Mouse (Mus musculus): ENCODE results near the gene Pqlc2. TPM values are rescaled to one million over a fixed set of nuclear protein-coding genes. Genes with fewer than 3 reads are reported as not detected.

Pqlc2 gene
- polyA plus RNA-seq, 1 experiment from 2014 or later: 16.9 TPM

- ATAC-seq (ENCODE audit: low FRiP score, low read depth): no peak
- no peak overlapping the region for H3K4me2 ChIP-seq (replicated peaks)
- H3K9me3 ChIP-seq: no peaks in the 10 kb centered on the region
- H3K27ac ChIP-seq: 0 out of 2 replicates have a peak overlapping the region, but pooled peaks have one; percentile 52
- H3K9ac ChIP-seq: no peak overlapping the region
- 90% methylated on average over 7 of the region's 7 CpGs for WGBS
- peaks cover 36% of the 10 kb centered on the region for H3K36me3 ChIP-seq
- H3K4me3 ChIP-seq: no peak overlapping the region
- peaks cover 65% of the 10 kb centered on the region for H3K4me1 ChIP-seq
- 0 out of 2 replicates have a peak, but pooled peaks cover 2% of the 10 kb centered on the region for H3K27me3 ChIP-seq
Observed at GRCm38 (mm10) chr4:139274573-139274972, 35.9 kb downstream of the Pqlc2 start.

GRCm38 (mm10) chr4:139272951-139273680, 37.4 kb downstream of the Pqlc2 start:
- Histone ChIP-seq H3K9ac (0 out of 2 replicates have a peak overlapping the region, but pooled peaks have one; percentile 4), H3K27me3 (0 out of 2 replicates have a peak, but pooled peaks cover 2% of the 10 kb centered on the region), H3K9me3 (no peaks in the 10 kb centered on the region), H3K4me1 (peaks cover 80% of the 10 kb centered on the region), H3K4me3 (no peak overlapping the region), H3K27ac (no peak overlapping the region), H3K36me3 (peaks cover 34% of the 10 kb centered on the region), H3K4me2 (replicated peaks) (no peak overlapping the region)
- WGBS: 89% methylated on average over 10 of the region's 10 CpGs
- no peak for ATAC-seq (ENCODE audit: low FRiP score, low read depth)

GRCm38 (mm10) chr4:139271562-139271961, 38.9 kb downstream of the Pqlc2 start:
- Histone ChIP-seq H3K36me3 (peaks cover 24% of the 10 kb centered on the region), H3K4me2 (replicated peaks) (no peak overlapping the region; the same call in 1 of the 2 replicates), H3K27me3 (no peaks in the 10 kb centered on the region), H3K9ac (0 out of 2 replicates have a peak overlapping the region, but pooled peaks have one; percentile 5), H3K27ac (peak overlapping the region; percentile 78), H3K4me1 (peaks cover 84% of the 10 kb centered on the region), H3K4me3 (no peak overlapping the region), H3K9me3 (no peaks in the 10 kb centered on the region)
- WGBS: 15% methylated on average over 9 of the region's 9 CpGs
- peak; percentile 52 for ATAC-seq (ENCODE audit: low FRiP score, low read depth)

- no peak for ATAC-seq (ENCODE audit: low FRiP score, low read depth)
- H3K36me3 ChIP-seq: peaks cover 34% of the 10 kb centered on the region
Observed at GRCm38 (mm10) chr4:139270168-139270567, 40.3 kb downstream of the Pqlc2 start.

GRCm38 (mm10) chr4:139268242-139268641, 42.3 kb downstream of the Pqlc2 start:
- no peak overlapping the region for H3K9ac ChIP-seq
- no peak for ATAC-seq (ENCODE audit: low FRiP score, low read depth)
- peaks cover 81% of the 10 kb centered on the region for H3K4me1 ChIP-seq
- peaks cover 39% of the 10 kb centered on the region for H3K36me3 ChIP-seq
- no peak overlapping the region for H3K4me3 ChIP-seq
- 76% methylated on average over 1 of the region's 1 CpGs for WGBS
- no peaks in the 10 kb centered on the region for H3K9me3 ChIP-seq
- H3K4me2 ChIP-seq (replicated peaks): no peak overlapping the region
- peak overlapping the region; percentile 83 for H3K27ac ChIP-seq
- H3K27me3 ChIP-seq: no peaks in the 10 kb centered on the region

More at GRCm38 (mm10) chr4:139270168-139270567, 40.3 kb downstream of the Pqlc2 start:
- Histone ChIP-seq H3K27me3 (no peaks in the 10 kb centered on the region), H3K4me1 (peaks cover 84% of the 10 kb centered on the region), H3K27ac (peak overlapping the region; percentile 78; the same call in 1 of the 2 replicates), H3K4me2 (replicated peaks) (no peak overlapping the region), H3K9me3 (no peaks in the 10 kb centered on the region), H3K9ac (no peak overlapping the region), H3K4me3 (no peak overlapping the region)
- 57% methylated on average over 3 of the region's 3 CpGs for WGBS

- Histone ChIP-seq H3K9me3 (no peaks in the 10 kb centered on the region), H3K36me3 (peaks cover 42% of the 10 kb centered on the region), H3K4me2 (replicated peaks) (no peak overlapping the region), H3K4me3 (no peak overlapping the region), H3K27me3 (no peaks in the 10 kb centered on the region), H3K27ac (peak overlapping the region; percentile 83), H3K9ac (no peak overlapping the region), H3K4me1 (peaks cover 75% of the 10 kb centered on the region)
- ATAC-seq (ENCODE audit: low FRiP score, low read depth): peak; percentile 60; the same call in 1 of the 2 replicates
- WGBS: 28% methylated on average over 3 of the region's 3 CpGs
Observed at GRCm38 (mm10) chr4:139267335-139267734, 43.2 kb downstream of the Pqlc2 start.

- H3K4me1 ChIP-seq: peaks cover 68% of the 10 kb centered on the region
- H3K9ac ChIP-seq: 0 out of 2 replicates have a peak overlapping the region, but pooled peaks have one; percentile 21
- 35% methylated on average over 7 of the region's 7 CpGs for WGBS
- no peak overlapping the region for H3K4me3 ChIP-seq
- peak; percentile 33; the same call in 1 of the 2 replicates for ATAC-seq (ENCODE audit: low FRiP score, low read depth)
- peak overlapping the region; percentile 83 for H3K27ac ChIP-seq
- H3K27me3 ChIP-seq: no peaks in the 10 kb centered on the region
- no peaks in the 10 kb centered on the region for H3K9me3 ChIP-seq
- no peak overlapping the region for H3K4me2 ChIP-seq (replicated peaks)
- H3K36me3 ChIP-seq: peaks cover 50% of the 10 kb centered on the region
Observed at GRCm38 (mm10) chr4:139266500-139266865, 44.0 kb downstream of the Pqlc2 start.

GRCm38 (mm10) chr4:139265783-139266499, 44.6 kb downstream of the Pqlc2 start:
- H3K4me2 ChIP-seq (replicated peaks): no peak overlapping the region
- no peaks in the 10 kb centered on the region for H3K27me3 ChIP-seq
- peaks cover 55% of the 10 kb centered on the region for H3K36me3 ChIP-seq
- no peak overlapping the region for H3K4me3 ChIP-seq
- peak overlapping the region; percentile 83 for H3K27ac ChIP-seq
- peaks cover 68% of the 10 kb centered on the region for H3K4me1 ChIP-seq
- WGBS: 58% methylated on average over 13 of the region's 13 CpGs
- no peaks in the 10 kb centered on the region for H3K9me3 ChIP-seq
- ATAC-seq (ENCODE audit: low FRiP score, low read depth): no peak
- no peak overlapping the region; the same call in 1 of the 2 replicates for H3K9ac ChIP-seq

- H3K27me3 ChIP-seq: no peaks in the 10 kb centered on the region
- 87% methylated on average over 6 of the region's 6 CpGs for WGBS
- H3K36me3 ChIP-seq: peaks cover 68% of the 10 kb centered on the region
- H3K4me3 ChIP-seq: no peak overlapping the region
- no peak overlapping the region for H3K27ac ChIP-seq
- H3K4me1 ChIP-seq: peaks cover 67% of the 10 kb centered on the region
- H3K9me3 ChIP-seq: no peaks in the 10 kb centered on the region
- no peak for ATAC-seq (ENCODE audit: low FRiP score, low read depth)
- no peak overlapping the region for H3K4me2 ChIP-seq (replicated peaks)
- H3K9ac ChIP-seq: no peak overlapping the region
Observed at GRCm38 (mm10) chr4:139262981-139263380, 47.5 kb downstream of the Pqlc2 start.

GRCm38 (mm10) chr4:139259302-139259871, 51.1 kb downstream of the Pqlc2 start:
- ATAC-seq (ENCODE audit: low FRiP score, low read depth): peak; percentile 79
- Histone ChIP-seq H3K36me3 (peaks cover 59% of the 10 kb centered on the region), H3K27ac (peak overlapping the region; percentile 98), H3K4me2 (replicated peaks) (peak overlapping the region; percentile 14; the same call in 1 of the 2 replicates), H3K4me1 (peaks cover 74% of the 10 kb centered on the region), H3K4me3 (no peak overlapping the region), H3K9me3 (no peaks in the 10 kb centered on the region), H3K9ac (peak overlapping the region; percentile 48; the same call in 1 of the 2 replicates), H3K27me3 (no peaks in the 10 kb centered on the region)
- 33% methylated on average over 11 of the region's 11 CpGs for WGBS

- no peak; the same call in 1 of the 2 replicates for ATAC-seq (ENCODE audit: low FRiP score, low read depth)
- peaks cover 53% of the 10 kb centered on the region for H3K36me3 ChIP-seq
- WGBS: 32% methylated on average over 6 of the region's 6 CpGs
Observed at GRCm38 (mm10) chr4:139258621-139259301, 51.7 kb downstream of the Pqlc2 start.

More at GRCm38 (mm10) chr4:139258621-139259301, 51.7 kb downstream of the Pqlc2 start:
- Histone ChIP-seq H3K4me1 (peaks cover 80% of the 10 kb centered on the region), H3K9ac (peak overlapping the region; percentile 48; the same call in 1 of the 2 replicates), H3K27me3 (no peaks in the 10 kb centered on the region), H3K27ac (peak overlapping the region; percentile 98), H3K4me3 (no peak overlapping the region), H3K9me3 (no peaks in the 10 kb centered on the region), H3K4me2 (replicated peaks) (peak overlapping the region; percentile 14)
